Mouse (Mus musculus): ENCODE data around the gene Gm20388.

The Gm20388 gene

GRCm38 (mm10) chr8:120487729-120488510 lies 577.3 kb downstream of the Gm20388 start:
- peak; percentile 66 for DNase-seq

GRCm38 (mm10) chr8:120488636-120489131 lies 578.0 kb downstream of the Gm20388 start:
- DNase-seq: no peak

GRCm38 (mm10) chr8:120489142-120489754 lies 578.6 kb downstream of the Gm20388 start:
- peak; percentile 73 for DNase-seq

- DNase-seq: no peak
Measured at GRCm38 (mm10) chr8:120489771-120490281, 579.2 kb downstream of the Gm20388 start.

GRCm38 (mm10) chr8:120490354-120491141 lies 579.9 kb downstream of the Gm20388 start:
- DNase-seq: no peak

- DNase-seq: no peak
Measured at GRCm38 (mm10) chr8:120491166-120491793, 580.6 kb downstream of the Gm20388 start.

GRCm38 (mm10) chr8:120492193-120492880 lies 581.7 kb downstream of the Gm20388 start:
- no peak for DNase-seq

GRCm38 (mm10) chr8:120492881-120493220 lies 582.2 kb downstream of the Gm20388 start:
- no peak for DNase-seq

- DNase-seq: no peak
Measured at GRCm38 (mm10) chr8:120493508-120494464, 583.1 kb downstream of the Gm20388 start.

GRCm38 (mm10) chr8:120494903-120495302 lies 584.3 kb downstream of the Gm20388 start:
- DNase-seq: peak; percentile 85

- no peak for DNase-seq
Measured at GRCm38 (mm10) chr8:120495461-120495860, 584.8 kb downstream of the Gm20388 start.

GRCm38 (mm10) chr8:120496478-120496877 lies 585.8 kb downstream of the Gm20388 start:
- no peak for DNase-seq

- no peak for DNase-seq
Measured at GRCm38 (mm10) chr8:120497503-120497946, 586.9 kb downstream of the Gm20388 start.

GRCm38 (mm10) chr8:120498349-120498831 lies 587.7 kb downstream of the Gm20388 start:
- no peak for DNase-seq

GRCm38 (mm10) chr8:120498926-120499605 lies 588.4 kb downstream of the Gm20388 start:
- DNase-seq: peak; percentile 72

- peak; percentile 47 for DNase-seq
Measured at GRCm38 (mm10) chr8:120500701-120501261, 590.1 kb downstream of the Gm20388 start.

GRCm38 (mm10) chr8:120501426-120501825 lies 590.8 kb downstream of the Gm20388 start:
- DNase-seq: no peak

GRCm38 (mm10) chr8:120502428-120502827 lies 591.8 kb downstream of the Gm20388 start:
- no peak for DNase-seq

- peak; percentile 76 for DNase-seq
Measured at GRCm38 (mm10) chr8:120504251-120505081, 593.8 kb downstream of the Gm20388 start.
